Mouse (Mus musculus): Measurements from ENCODE around the gene Ribc1. TPM values are rescaled to one million over a fixed set of nuclear protein-coding genes. Genes with fewer than 3 reads are reported as not detected.

Gene Ribc1
- polyA plus RNA-seq, 1 experiment from 2014 or later, result 1.5 TPM

DNA sequence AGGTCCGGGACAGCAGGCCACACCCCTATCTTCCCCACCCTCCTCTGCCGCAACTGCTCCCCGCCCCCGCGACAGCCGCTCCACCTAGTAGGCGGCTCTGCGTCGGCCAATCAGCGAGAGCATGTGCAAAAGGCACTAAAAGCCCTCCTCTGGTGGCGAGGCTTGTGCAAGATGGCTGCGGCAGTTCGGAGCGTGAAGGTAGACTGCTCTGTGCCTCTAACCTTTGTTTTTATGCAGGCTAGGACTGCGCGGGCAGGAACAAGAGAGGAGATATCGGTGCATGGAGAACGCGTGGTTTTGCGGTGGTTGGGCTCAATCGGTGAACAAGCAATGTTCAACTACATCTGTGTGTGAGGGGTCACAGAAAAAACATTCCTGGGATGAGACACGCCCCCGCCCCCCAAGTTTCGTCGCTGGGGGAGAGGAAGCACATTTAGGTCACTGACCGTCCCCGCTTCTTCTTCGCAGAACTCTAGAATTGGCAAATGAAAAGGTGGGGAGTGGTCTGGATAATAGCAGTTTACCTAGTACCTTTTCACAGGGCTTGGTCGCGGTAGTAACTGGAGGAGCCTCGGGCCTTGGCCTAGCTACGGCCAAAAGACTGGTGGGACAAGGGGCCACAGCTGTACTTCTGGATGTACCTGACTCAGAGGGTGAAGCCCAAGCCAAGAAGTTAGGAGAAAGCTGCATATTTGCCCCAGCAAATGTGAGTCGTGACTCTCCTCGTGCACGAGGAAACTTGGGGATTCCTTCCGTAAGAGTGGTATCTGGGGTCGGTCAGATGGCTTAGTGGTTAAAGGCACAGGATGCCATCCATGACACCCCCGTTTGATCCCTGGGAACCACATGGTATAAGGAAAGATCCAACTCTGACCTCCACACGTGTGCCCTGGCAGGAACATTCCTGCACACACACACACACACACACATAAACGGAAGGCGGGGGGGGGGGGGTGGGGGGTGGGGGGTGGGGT, 14.1 kb downstream of the Ribc1 start, which contains the start of gene Hsd17b10:
Gene Hsd17b10 (plus strand): TSS at position 109 of the 974 bp plus-strand sequence.
- peaks cover 42% of the 10 kb centered on the region for H3K27me3 ChIP-seq
- peak within 1 kb of the TSS; percentile 71 for H3K27ac ChIP-seq
- H3K4me3 ChIP-seq, result peak within 1 kb of the TSS; percentile 48
- H3K4me1 ChIP-seq, result no peaks in the 10 kb centered on the region
- peak within 1 kb of the TSS; percentile 28; the same call in 1 of the 2 replicates for H3K9ac ChIP-seq
- no peaks in the 10 kb centered on the region for H3K9me3 ChIP-seq
- peak; percentile 92 for ATAC-seq (ENCODE audit: insufficient number of reproducible peaks, low FRiP score, low TSS enrichment, low read depth)
- H3K36me3 ChIP-seq, result peaks cover 12% of the 10 kb centered on the region
- WGBS, result 23% methylated on average over 39 of the region's 41 CpGs
- H3K4me2 ChIP-seq, result peak within 1 kb of the TSS; percentile 53

DNA sequence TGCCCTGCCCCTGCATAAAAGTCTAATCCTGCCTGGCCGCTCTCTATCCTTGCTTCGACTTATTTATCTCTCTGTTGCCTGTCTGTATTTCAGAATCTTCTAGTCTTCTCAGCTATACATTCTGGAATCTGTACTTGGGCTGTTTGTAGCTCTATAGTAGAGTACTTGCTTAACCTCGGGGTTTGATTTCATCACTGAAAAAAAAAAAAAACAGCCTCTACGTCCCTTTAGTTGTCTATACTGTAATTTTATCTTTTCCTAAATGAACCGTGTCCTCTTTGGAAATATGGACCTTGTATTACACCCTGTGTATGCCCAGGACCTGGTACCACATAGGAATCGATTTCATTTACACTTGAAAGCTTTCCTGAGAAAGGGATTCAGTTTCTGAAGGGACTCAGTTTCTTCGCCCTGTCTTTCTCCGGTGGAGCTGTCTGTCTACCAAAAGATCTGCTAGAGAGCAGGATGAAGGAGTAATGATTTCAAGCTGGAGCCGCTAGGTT, 14.9 kb downstream of the Ribc1 start:
- Histone ChIP-seq H3K9ac (no peak overlapping the region), H3K4me3 (peak overlapping the region; percentile 48), H3K4me1 (no peaks in the 10 kb centered on the region), H3K4me2 (peak overlapping the region; percentile 53), H3K27ac (0 out of 2 replicates have a peak overlapping the region, but pooled peaks have one; percentile 54), H3K36me3 (peaks cover 11% of the 10 kb centered on the region), H3K9me3 (no peaks in the 10 kb centered on the region), H3K27me3 (peaks cover 45% of the 10 kb centered on the region)
- 0 out of 2 replicates have a peak, but pooled peaks have one; percentile 7 for ATAC-seq (ENCODE audit: insufficient number of reproducible peaks, low FRiP score, low TSS enrichment, low read depth)
- 40% methylated on average over 9 of the region's 9 CpGs for WGBS

DNA sequence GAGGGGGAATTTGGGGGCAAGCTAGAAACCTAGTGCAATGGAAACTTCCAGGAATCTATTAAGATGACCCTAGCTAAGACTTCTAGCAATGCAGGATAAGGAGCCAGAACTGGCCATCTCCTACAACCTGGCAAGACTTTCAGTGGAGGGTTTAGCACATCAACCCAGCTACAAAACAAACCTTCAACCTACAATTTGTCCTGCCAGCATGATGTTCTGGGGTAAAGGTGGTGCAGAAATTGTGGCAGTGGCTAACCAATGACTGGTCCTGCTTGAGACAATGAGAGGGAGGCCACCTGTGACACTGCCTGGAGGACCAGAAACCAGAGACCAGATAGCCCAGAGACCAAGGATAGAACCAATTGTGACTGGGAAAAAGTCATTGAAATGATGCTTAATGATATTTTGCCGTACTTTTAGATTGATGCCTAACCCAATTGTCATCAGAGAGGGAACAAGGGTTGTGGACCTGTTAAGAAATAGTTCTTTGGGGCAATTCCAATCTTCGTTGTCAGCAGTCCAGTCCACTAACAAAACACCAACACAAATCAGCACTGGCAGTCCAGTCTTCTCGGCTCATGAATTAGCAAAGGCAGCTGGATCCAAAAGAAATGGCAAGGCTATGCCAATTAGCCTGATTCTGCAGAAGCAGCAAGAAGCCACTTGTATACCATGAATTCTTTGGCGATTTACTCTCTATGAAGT, 16.9 kb downstream of the Ribc1 start:
- Histone ChIP-seq H3K36me3 (peaks cover 6% of the 10 kb centered on the region), H3K27ac (no peak overlapping the region), H3K9ac (no peak overlapping the region), H3K9me3 (no peaks in the 10 kb centered on the region), H3K4me1 (no peaks in the 10 kb centered on the region), H3K4me3 (no peak overlapping the region), H3K4me2 (no peak overlapping the region), H3K27me3 (peaks cover 43% of the 10 kb centered on the region)
- ATAC-seq (ENCODE audit: insufficient number of reproducible peaks, low FRiP score, low TSS enrichment, low read depth), result no peak
- 69% methylated on average over 4 of the region's 4 CpGs for WGBS

Other genes with a start within 250 kb of the Ribc1 start
- gene Huwe1, start 215.5 kb downstream of the Ribc1 start, polyA plus RNA-seq (2015; fragmentation: Nextera tagmentation; extraction: Ambion mirVana), result 38.8 and 42.2 TPM in 2 replicates
- gene Hsd17b10, start 14.4 kb downstream of the Ribc1 start, polyA plus RNA-seq (2015; fragmentation: Nextera tagmentation; extraction: Ambion mirVana), result 188 and 189 TPM in 2 replicates
- 97.2 and 100 TPM in 2 replicates for gene Smc1a, start 133 bp upstream of the Ribc1 start, polyA plus RNA-seq (2015; fragmentation: Nextera tagmentation; extraction: Ambion mirVana)
- gene Iqsec2, start 128.0 kb upstream of the Ribc1 start, polyA plus RNA-seq (2015; fragmentation: Nextera tagmentation; extraction: Ambion mirVana), result 3.9 and 4.0 TPM in 2 replicates
- 38.2 and 41.0 TPM in 2 replicates for gene Kdm5c, start 216.7 kb upstream of the Ribc1 start, polyA plus RNA-seq (2015; fragmentation: Nextera tagmentation; extraction: Ambion mirVana)